Mouse (Mus musculus): ENCODE data around the gene Wars.

DNA sequence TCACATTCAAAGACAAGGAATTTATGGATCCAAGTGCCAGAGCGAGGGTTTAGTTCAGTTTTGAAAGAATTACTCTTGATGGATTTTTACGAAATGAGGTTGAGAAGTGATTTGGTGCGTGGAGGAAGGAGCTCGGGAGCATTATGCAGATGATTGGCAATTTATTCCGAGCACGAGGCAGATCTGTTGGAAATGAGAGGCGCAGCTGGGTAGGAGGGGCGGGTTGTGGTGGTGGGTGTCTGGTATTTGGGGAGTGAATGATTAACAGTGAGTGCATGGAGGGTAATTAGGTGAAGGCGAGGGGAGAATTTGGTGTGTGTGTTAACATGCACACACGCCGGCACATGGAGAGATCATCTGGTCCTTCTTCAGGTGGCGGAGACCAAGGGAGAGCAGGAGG lies 12.4 kb upstream of the Wars start:
- TF ChIP-seq CTCF (IDR thresholded peaks at IDR 0.05; ENCODE audit: low read depth): no peak
- TF ChIP-seq EP300 (IDR thresholded peaks at IDR 0.05; ENCODE audit: low read depth): no peak

All from liver, embryonic 14.5 days (tissue).